24 mouse cellular contexts compared by ENCODE assay signal in the genomic region with DNA sequence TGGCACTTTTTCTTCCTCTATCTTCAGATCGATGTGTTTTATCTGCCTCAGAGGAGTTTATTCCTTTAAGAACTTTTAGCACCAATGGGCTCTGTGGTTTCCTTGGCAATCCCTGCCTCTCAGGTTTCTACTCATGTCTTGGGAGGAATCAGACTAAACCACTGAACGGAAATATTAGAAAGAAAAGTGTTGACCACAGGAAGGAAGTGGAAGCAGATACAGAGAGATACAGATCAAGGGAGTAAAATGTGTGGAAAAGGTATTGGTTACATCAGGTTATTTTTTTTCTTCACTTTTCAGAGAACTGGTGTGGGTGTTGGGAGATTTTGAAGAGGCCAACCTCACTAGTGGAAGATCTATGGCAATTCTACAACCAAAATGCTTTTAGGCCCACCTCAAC. TPM values are rescaled to one million over a fixed set of nuclear protein-coding genes. Genes with fewer than 3 reads are reported as not detected.
DNase-seq lines count a peak whose midpoint lies in the region; ATAC-seq and TF ChIP-seq lines count a peak whose summit lies in the region.
"Had no signal": no experiment of that assay in that cellular context is flagged by ENCODE, and none has a peak within 500 bp of the region (broad histone marks: within the 10 kb centered on the region; RNA-seq: fewer than 3 reads in every experiment).

No protein-coding gene starts in this region.

- H3K27ac ChIP-seq in liver, postnatal 0 days (ENCODE audit: low read depth) = no peak overlapping the region
- H3K27ac ChIP-seq in intestine, embryonic 15.5 days = no peak overlapping the region
- H3K27ac ChIP-seq: embryonic facial prominence, embryonic 10.5 days; hindbrain, embryonic 10.5 days; kidney, postnatal 0 days; neural tube, embryonic 15.5 days; stomach, postnatal 0 days had no signal

- no peaks in the 10 kb centered on the region for H3K9me3 ChIP-seq in liver, postnatal 0 days (ENCODE audit: low read length)
- H3K9me3 ChIP-seq in intestine, embryonic 15.5 days = no peaks in the 10 kb centered on the region
- H3K9me3 ChIP-seq: embryonic facial prominence, embryonic 10.5 days; hindbrain, embryonic 10.5 days; neural tube, embryonic 15.5 days had no signal

- no peak for TF ChIP-seq CTCF in liver, postnatal 0 days (IDR thresholded peaks at IDR 0.05; ENCODE audit: low read depth)

- H3K9ac ChIP-seq in liver, postnatal 0 days (replicated peaks) = no peak overlapping the region
- no peak overlapping the region for H3K9ac ChIP-seq in intestine, embryonic 15.5 days
- H3K9ac ChIP-seq: lung, embryonic 14.5 days; neural tube, embryonic 15.5 days had no signal

- no peak overlapping the region for H3K4me2 ChIP-seq in liver, postnatal 0 days (ENCODE audit: low read depth, low read length)
- no peak overlapping the region for H3K4me2 ChIP-seq in intestine, embryonic 15.5 days (replicated peaks)
- H3K4me2 ChIP-seq: heart, embryonic 11.5 days; lung, embryonic 14.5 days; neural tube, embryonic 15.5 days had no signal

- no peaks in the 10 kb centered on the region for H3K4me1 ChIP-seq in liver, postnatal 0 days (ENCODE audit: insufficient read depth)
- H3K4me1 ChIP-seq in intestine, embryonic 15.5 days (replicated peaks) = no peaks in the 10 kb centered on the region
- H3K4me1 ChIP-seq: embryonic facial prominence, embryonic 10.5 days; hindbrain, embryonic 10.5 days; neural tube, embryonic 15.5 days had no signal

- 39% methylated on average over 2 of the region's 2 CpGs for WGBS in liver, postnatal 0 days (ENCODE audit: insufficient replicate concordance)
- WGBS in intestine, embryonic 15.5 days = 87% methylated on average over 2 of the region's 2 CpGs

- H3K27me3 ChIP-seq in liver, postnatal 0 days (ENCODE audit: insufficient read depth, low read length) = no peaks in the 10 kb centered on the region
- no peaks in the 10 kb centered on the region for H3K27me3 ChIP-seq in intestine, embryonic 15.5 days (replicated peaks)

- no peak overlapping the region for H3K4me3 ChIP-seq in liver, postnatal 0 days (ENCODE audit: low read depth, low read length)
- no peak overlapping the region for H3K4me3 ChIP-seq in intestine, embryonic 15.5 days (replicated peaks)
- H3K4me3 ChIP-seq: embryonic facial prominence, embryonic 10.5 days; hindbrain, embryonic 10.5 days; myocyte; neural tube, embryonic 15.5 days had no signal

- DNase-seq in CD4-positive, CD25-positive, alpha-beta regulatory T cell, adult 2 months (ENCODE audit: low read depth, low spot score) = peak; percentile 33
- peak; percentile 64 for DNase-seq in T-cell, adult 2 months (ENCODE audit: low spot score)
- DNase-seq in induced T-regulatory cell, adult 2 months (ENCODE audit: low read depth) = peak; percentile 64
- no peak for DNase-seq in layer of hippocampus, adult 11-12 months (ENCODE audit: low spot score)
- DNase-seq in liver, postnatal 0 days = no peak
- no peak for DNase-seq in spleen, postnatal 36 days (ENCODE audit: low spot score in 2 of 2)
- DNase-seq: adrenal gland, postnatal 14 days; cerebellum, adult 8-10 months; gastrocnemius, postnatal 10 days; heart, adult 11 months; kidney, adult 11 months; lung, embryonic 14.5 days; thymus, adult 2 months had no signal

- no peaks in the 10 kb centered on the region for H3K36me3 ChIP-seq in liver, postnatal 0 days (replicated peaks; ENCODE audit: insufficient read depth, low read length)
- H3K36me3 ChIP-seq in intestine, embryonic 15.5 days = no peaks in the 10 kb centered on the region
- H3K36me3 ChIP-seq: embryonic facial prominence, embryonic 10.5 days; hindbrain, embryonic 10.5 days; neural tube, embryonic 15.5 days had no signal

- no peak for TF ChIP-seq EP300 in liver, postnatal 0 days (IDR thresholded peaks at IDR 0.05; ENCODE audit: low read depth)

- no peak for ATAC-seq in liver, postnatal 0 days
- no peak for ATAC-seq in intestine, embryonic 15.5 days
- ATAC-seq: forebrain, embryonic 16.5 days; hindbrain, embryonic 16.5 days; midbrain, embryonic 16.5 days had no signal

RNA-seq across cellular contexts. Expression of gene Ankrd13c, which starts 8.5 kb away (rescaled TPM):
- 6.8 and 6.9 TPM in 2 replicates for polyA plus RNA-seq in liver, postnatal 0 days (2015; fragmentation: Nextera tagmentation; extraction: Ambion mirVana)
- 21.1 and 21.2 TPM in 2 replicates for polyA plus RNA-seq in intestine, embryonic 15.5 days (2015; fragmentation: Nextera tagmentation; extraction: Ambion mirVana)

RNA-seq across cellular contexts. Expression of gene Cth, which starts 13.7 kb away (rescaled TPM):
- polyA plus RNA-seq in liver, postnatal 0 days (2015; fragmentation: Nextera tagmentation; extraction: Ambion mirVana) = 190 and 195 TPM in 2 replicates
- polyA plus RNA-seq in intestine, embryonic 15.5 days (2015; fragmentation: Nextera tagmentation; extraction: Ambion mirVana) = 54.0 and 58.1 TPM in 2 replicates

Comparison
In these comparisons a context has a peak if more than half of its experiments do, and no peak if none do; other contexts are left out.
1. DNase-seq: peak in CD4-positive, CD25-positive, alpha-beta regulatory T cell, adult 2 months (single experiment), T-cell, adult 2 months (single experiment) and induced T-regulatory cell, adult 2 months (single experiment); none in layer of hippocampus, adult 11-12 months (single experiment), liver, postnatal 0 days (single experiment) and spleen, postnatal 36 days (0 of 2).